Mouse (Mus musculus) erythroblast, embryonic 14.5 days (primary cell): ENCODE results near the gene Nr1h4.

Experiments
- GATA1 ChIP-seq: IDR thresholded peaks from 2 replicates; pipeline ENCODE4 v1.6.1; 2012; ENCODE audit warnings: low read length, inconsistent platforms, mixed read lengths
- TAL1 ChIP-seq: IDR thresholded peaks from 3 replicates; pipeline ENCODE4 v1.6.1; 2012; ENCODE audit warnings: low read length, inconsistent platforms, mixed read lengths

DNA sequence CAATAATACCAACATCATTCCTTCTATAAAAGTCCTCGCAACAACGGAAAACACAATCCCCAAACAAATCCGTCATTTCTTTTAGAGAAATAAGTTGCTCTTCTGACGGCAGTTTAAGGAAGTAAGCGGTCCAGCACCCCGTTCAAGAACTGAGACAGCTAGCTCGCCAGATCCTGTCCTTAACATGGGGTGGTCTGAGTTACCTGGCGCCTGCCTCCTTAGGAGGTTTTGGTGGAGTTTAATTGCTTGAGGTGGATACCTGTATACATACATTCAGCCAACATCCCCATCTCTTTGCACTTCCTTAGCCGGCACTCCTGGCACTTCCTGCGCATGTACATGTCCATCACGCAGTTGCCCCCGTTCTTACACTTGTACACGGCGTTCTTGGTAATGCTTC lies 50.3 kb downstream of the Nr1h4 start:
- TF ChIP-seq TAL1: no peak
- TF ChIP-seq GATA1: no peak
